Mouse (Mus musculus): ENCODE data around the gene Exoc3l2.

GRCm38 (mm10) chr7:19459144-19459870 is 3.8 kb upstream of the Exoc3l2 start:
- TF ChIP-seq CTCF (conservative IDR thresholded peaks at IDR 0.05; ENCODE audit: low read length), result no peak
- no peak for TF ChIP-seq POU5F1 (IDR thresholded peaks at IDR 0.05; ENCODE audit: borderline replicate concordance, low read length)

Data from E14TG2a.4 (cell line).